Mouse (Mus musculus): Measurements from ENCODE around the gene Plet1.
A peak's percentile ranks its signal among the peaks of the same experiment; 100 is the strongest.

The Plet1 gene

GRCm38 (mm10) chr9:50537295-50537694 is 43.0 kb downstream of the Plet1 start:
- no peak for DNase-seq

GRCm38 (mm10) chr9:50540170-50540569 is 45.8 kb downstream of the Plet1 start:
- no peak for DNase-seq

GRCm38 (mm10) chr9:50542401-50542800 is 48.1 kb downstream of the Plet1 start:
- DNase-seq, result no peak

GRCm38 (mm10) chr9:50547859-50548478 is 53.6 kb downstream of the Plet1 start:
- DNase-seq, result no peak

- DNase-seq, result no peak
These were observed 54.6 kb downstream of the Plet1 start for GRCm38 (mm10) chr9:50548936-50549335.

- DNase-seq, result no peak
These were observed 57.9 kb downstream of the Plet1 start for GRCm38 (mm10) chr9:50552206-50552605.

GRCm38 (mm10) chr9:50553547-50553946 is 59.2 kb downstream of the Plet1 start:
- no peak for DNase-seq

- peak; percentile 12 to 38 for DNase-seq
These were observed 60.1 kb downstream of the Plet1 start, which contains the start of gene Il18 for GRCm38 (mm10) chr9:50554241-50555093. Gene Il18, plus strand, starts transcription at chr9:50554827.

- no peak for DNase-seq
These were observed 60.7 kb downstream of the Plet1 start, which contains the start of gene Bco2 for GRCm38 (mm10) chr9:50555094-50555446. Gene Bco2, minus strand, starts transcription at chr9:50555181.

All from cerebellum, postnatal 14 days (tissue).